Mouse (Mus musculus) heart, embryonic 14.5 days (tissue): ENCODE data around the gene Apof. TPM values are rescaled to one million over a fixed set of nuclear protein-coding genes. Genes with fewer than 3 reads are reported as not detected.

Experiments
- ATAC-seq: fragments of 200-750 bp; cut with Nextera tagmentation; 2 replicates; pipeline ENCODE4 v1.8.0; 2017; ENCODE audit warnings: low read depth, moderate TSS enrichment; ENCODE audit not compliant: insufficient number of reproducible peaks, insufficient read depth, low FRiP score
- H3K27ac ChIP-seq, 2 experiments: fragments of 200-500 bp in 1 of 2; fragments of 300-500 bp in 1 of 2; sonication (generic) in 1 of 2; replicated peaks in 1 of 2; 2 replicates each; pipeline ENCODE4 v1.5.1; 2012 to 2014; ENCODE audit warnings: low read depth in 2 of 2, low read length in 2 of 2, control low read depth in 1 of 2, mild to moderate bottlenecking in 1 of 2, mixed read lengths in 1 of 2; ENCODE audit not compliant: control insufficient read depth in 1 of 2, insufficient read depth in 1 of 2
- H3K27me3 ChIP-seq: fragments of 300-500 bp; sonication (generic); 2 replicates; pipeline ENCODE4 v1.6.1; 2014; ENCODE audit warnings: mild to moderate bottlenecking, low read length, control low read depth; ENCODE audit not compliant: control insufficient read depth, insufficient read depth
- H3K36me3 ChIP-seq: fragments of 300-500 bp; sonication (generic); 2 replicates; pipeline ENCODE4 v1.6.1; 2014; ENCODE audit warnings: mild to moderate bottlenecking, control low read depth, low read length, mixed read lengths; ENCODE audit not compliant: control insufficient read depth, insufficient read depth
- H3K4me1 ChIP-seq, 2 experiments: fragments of 200-500 bp in 1 of 2; fragments of 300-500 bp in 1 of 2; sonication (generic) in 1 of 2; 2 replicates each; pipeline ENCODE4 v1.6.1; 2012 to 2014; ENCODE audit warnings: low read length in 2 of 2, control low read depth in 1 of 2, mixed read lengths in 1 of 2; ENCODE audit not compliant: control insufficient read depth in 2 of 2, insufficient read depth in 2 of 2
- H3K4me2 ChIP-seq: fragments of 300-500 bp; sonication (generic); 2 replicates; pipeline ENCODE4 v1.6.1; 2014; ENCODE audit warnings: mild to moderate bottlenecking, low read length
- H3K4me3 ChIP-seq, 2 experiments: fragments of 200-500 bp in 1 of 2; fragments of 300-500 bp in 1 of 2; sonication (generic) in 1 of 2; 2 replicates each; pipeline ENCODE4 v1.5.1; 2012 to 2014; ENCODE audit warnings: low read length in 2 of 2, mild to moderate bottlenecking in 2 of 2, control low read depth in 1 of 2, low read depth in 1 of 2, moderate library complexity in 1 of 2; ENCODE audit not compliant: control insufficient read depth in 1 of 2, insufficient read depth in 1 of 2
- H3K9ac ChIP-seq: fragments of 300-500 bp; sonication (generic); 2 replicates; pipeline ENCODE4 v1.6.1; 2014; ENCODE audit warnings: mild to moderate bottlenecking, low read length
- H3K9me3 ChIP-seq: fragments of 300-500 bp; sonication (generic); 2 replicates; pipeline ENCODE4 v1.6.1; 2016; ENCODE audit warnings: low read length, control low read depth; ENCODE audit not compliant: control insufficient read depth
- WGBS: fragments of 180-500 bp; shearing (Covaris S2); extraction: QIAGEN DNeasy Blood & Tissue Kit; methylation state at CpG from one replicate; pipeline ENCODE4 v1.1.7; 2014; 5-methylcytosine and 5-hydroxymethylcytosine counted together
- polyA plus RNA-seq: library from polyadenylated mRNA; unstranded; fragments of >200 nt; fragmentation: Nextera tagmentation; extraction: Ambion mirVana; gene quantifications from 2 replicates; pipeline ENCODE4 v1.2.1, GENCODE M21; 2014

Gene Apof
- polyA plus RNA-seq, 1 experiment from 2014 or later = not detected

- ATAC-seq = no peak
- 74% methylated on average over 8 of the region's 8 CpGs for WGBS
- Histone ChIP-seq H3K27me3 (no peaks in the 10 kb centered on the region), H3K36me3 (peaks cover 78% of the 10 kb centered on the region), H3K4me1 (peaks cover 4 to 5% of the 10 kb centered on the region in 2 experiments; a peak in 3 of 4 replicates), H3K4me3 (no peak overlapping the region), H3K27ac (peak overlapping the region in 1 of 2 experiments; percentile 44; a peak in 2 of 4 replicates), H3K9ac (0 out of 2 replicates have a peak overlapping the region, but pooled peaks have one; percentile 4), H3K4me2 (no peak overlapping the region), H3K9me3 (no peaks in the 10 kb centered on the region)
These were observed 25.2 kb upstream of the Apof start for GRCm38 (mm10) chr10:128243252-128243651.

GRCm38 (mm10) chr10:128244121-128244520, 24.4 kb upstream of the Apof start:
- Histone ChIP-seq H3K36me3 (peaks cover 86% of the 10 kb centered on the region), H3K27ac (no peak overlapping the region), H3K4me2 (no peak overlapping the region), H3K9me3 (no peaks in the 10 kb centered on the region), H3K9ac (no peak overlapping the region), H3K4me3 (no peak overlapping the region), H3K27me3 (no peaks in the 10 kb centered on the region), H3K4me1 (peaks cover 4 to 5% of the 10 kb centered on the region in 2 experiments; a peak in 3 of 4 replicates)
- no peak for ATAC-seq
- WGBS = 95% methylated on average over 15 of the region's 15 CpGs

- peaks cover 4 to 5% of the 10 kb centered on the region in 2 experiments; a peak in 3 of 4 replicates for H3K4me1 ChIP-seq
- peak overlapping the region; percentile 60 to 77 for H3K27ac ChIP-seq
- no peaks in the 10 kb centered on the region for H3K9me3 ChIP-seq
- H3K36me3 ChIP-seq = peaks cover 95% of the 10 kb centered on the region
- H3K4me2 ChIP-seq = peak overlapping the region; percentile 48
- 74% methylated on average over 17 of the region's 17 CpGs for WGBS
- ATAC-seq = peak; percentile 20; the same call in 1 of the 2 replicates
- peak overlapping the region; percentile 9 to 21 for H3K4me3 ChIP-seq
- no peak overlapping the region; the same call in 1 of the 2 replicates for H3K9ac ChIP-seq
- H3K27me3 ChIP-seq = no peaks in the 10 kb centered on the region
These were observed 21.3 kb upstream of the Apof start for GRCm38 (mm10) chr10:128247020-128247732.

- Histone ChIP-seq H3K27me3 (no peaks in the 10 kb centered on the region), H3K27ac (no peak overlapping the region), H3K4me2 (no peak overlapping the region), H3K9me3 (no peaks in the 10 kb centered on the region), H3K4me3 (no peak overlapping the region), H3K36me3 (peaks cover 73% of the 10 kb centered on the region), H3K4me1 (no peaks in the 10 kb centered on the region), H3K9ac (no peak overlapping the region)
- 96% methylated on average over 12 of the region's 13 CpGs for WGBS
- ATAC-seq = no peak
These were observed 17.9 kb upstream of the Apof start for GRCm38 (mm10) chr10:128250565-128250964.

- ATAC-seq = no peak
- H3K4me1 ChIP-seq = no peaks in the 10 kb centered on the region
- no peak within 1 kb of the TSS for H3K4me3 ChIP-seq
- H3K27me3 ChIP-seq = no peaks in the 10 kb centered on the region
- H3K9me3 ChIP-seq = no peaks in the 10 kb centered on the region
- H3K9ac ChIP-seq = no peak within 1 kb of the TSS
- peaks cover 42% of the 10 kb centered on the region for H3K36me3 ChIP-seq
- no peak within 1 kb of the TSS for H3K27ac ChIP-seq
- WGBS = 89% methylated on average over 4 of the region's 4 CpGs
- no peak within 1 kb of the TSS for H3K4me2 ChIP-seq
These were observed 14.7 kb upstream of the Apof start, which contains the start of gene Apon for GRCm38 (mm10) chr10:128253677-128254255. Gene Apon, plus strand, starts transcription at chr10:128254096.

GRCm38 (mm10) chr10:128255925-128256324, 12.5 kb upstream of the Apof start:
- no peak for ATAC-seq
- H3K27me3 ChIP-seq = no peaks in the 10 kb centered on the region
- H3K9me3 ChIP-seq = no peaks in the 10 kb centered on the region
- WGBS = 80% methylated on average over 8 of the region's 8 CpGs
- H3K4me3 ChIP-seq = no peak overlapping the region
- H3K4me1 ChIP-seq = no peaks in the 10 kb centered on the region
- no peak overlapping the region for H3K4me2 ChIP-seq
- H3K27ac ChIP-seq = no peak overlapping the region
- no peak overlapping the region for H3K9ac ChIP-seq
- H3K36me3 ChIP-seq = peaks cover 21% of the 10 kb centered on the region

GRCm38 (mm10) chr10:128256328-128256727, 12.1 kb upstream of the Apof start:
- no peak for ATAC-seq
- WGBS = 85% methylated on average over 8 of the region's 8 CpGs
- Histone ChIP-seq H3K9me3 (no peaks in the 10 kb centered on the region), H3K4me3 (no peak overlapping the region), H3K27me3 (no peaks in the 10 kb centered on the region), H3K4me1 (no peaks in the 10 kb centered on the region), H3K9ac (no peak overlapping the region), H3K4me2 (no peak overlapping the region), H3K27ac (no peak overlapping the region), H3K36me3 (peaks cover 17% of the 10 kb centered on the region)
